In genomic region chr2:31172536-31172935, GRCm38 (mm10) we compare ENCODE assay signal across 12 mouse cellular contexts. TPM values are rescaled to one million over a fixed set of nuclear protein-coding genes. Genes with fewer than 3 reads are reported as not detected.
DNase-seq lines count a peak whose midpoint lies in the region; ATAC-seq and TF ChIP-seq lines count a peak whose summit lies in the region.
"Had no signal": no experiment of that assay in that cellular context is flagged by ENCODE, and none has a peak within 500 bp of the region (broad histone marks: within the 10 kb centered on the region; RNA-seq: fewer than 3 reads in every experiment).

No protein-coding gene starts in this region.

- 94% methylated on average over 5 of the region's 5 CpGs for WGBS in heart, embryonic 10.5 days
- 82% methylated on average over 5 of the region's 5 CpGs for WGBS in liver, adult 2 months
- WGBS in liver, embryonic 15.5 days (ENCODE audit: insufficient replicate concordance), result 78% methylated on average over 5 of the region's 5 CpGs
- 95% methylated on average over 5 of the region's 5 CpGs for WGBS in hindbrain, embryonic 13.5 days

- H3K27me3 ChIP-seq in heart, embryonic 10.5 days (ENCODE audit: insufficient read depth, poor library complexity, severe bottlenecking), result no peaks in the 10 kb centered on the region
- H3K27me3 ChIP-seq in liver, adult 2 months (ENCODE audit: control insufficient read depth, insufficient read depth, low read length), result no peaks in the 10 kb centered on the region
- no peaks in the 10 kb centered on the region for H3K27me3 ChIP-seq in ES-Bruce4 (ENCODE audit: control insufficient read depth, insufficient read depth, low read length, poor library complexity, severe bottlenecking)
- H3K27me3 ChIP-seq in liver, embryonic 15.5 days, result no peaks in the 10 kb centered on the region
- no peaks in the 10 kb centered on the region for H3K27me3 ChIP-seq in hindbrain, embryonic 13.5 days
- H3K27me3 ChIP-seq: neural tube, embryonic 15.5 days had no signal

- H3K4me2 ChIP-seq in liver, embryonic 15.5 days, result no peak overlapping the region
- no peak overlapping the region for H3K4me2 ChIP-seq in hindbrain, embryonic 13.5 days
- H3K4me2 ChIP-seq: neural tube, embryonic 15.5 days had no signal

- H3K36me3 ChIP-seq in heart, embryonic 10.5 days, result peaks cover 99% of the 10 kb centered on the region
- H3K36me3 ChIP-seq in liver, adult 2 months (ENCODE audit: control insufficient read depth, insufficient read depth, low read length), result peaks cover 50% of the 10 kb centered on the region
- peaks cover 21% of the 10 kb centered on the region for H3K36me3 ChIP-seq in ES-Bruce4 (ENCODE audit: control insufficient read depth, insufficient read depth, low read length, poor library complexity, severe bottlenecking)
- H3K36me3 ChIP-seq in liver, embryonic 15.5 days (replicated peaks), result peaks cover 96% of the 10 kb centered on the region
- H3K36me3 ChIP-seq in hindbrain, embryonic 13.5 days, result peaks cover 100% of the 10 kb centered on the region

- no peak for ATAC-seq in liver, embryonic 15.5 days (ENCODE audit: insufficient read depth)
- ATAC-seq in hindbrain, embryonic 13.5 days (ENCODE audit: low FRiP score), result no peak

- no peaks in the 10 kb centered on the region for H3K9me3 ChIP-seq in heart, embryonic 10.5 days
- no peaks in the 10 kb centered on the region for H3K9me3 ChIP-seq in ES-Bruce4 (replicated peaks; ENCODE audit: control insufficient read depth, insufficient read depth, low read length, poor library complexity, severe bottlenecking)
- H3K9me3 ChIP-seq in liver, embryonic 15.5 days (replicated peaks), result no peaks in the 10 kb centered on the region
- no peaks in the 10 kb centered on the region for H3K9me3 ChIP-seq in hindbrain, embryonic 13.5 days
- H3K9me3 ChIP-seq: neural tube, embryonic 15.5 days had no signal

- H3K4me1 ChIP-seq in heart, embryonic 10.5 days, result no peaks in the 10 kb centered on the region; the same call in 1 of the 2 replicates
- peaks cover 11% of the 10 kb centered on the region; the same call in 1 of the 2 replicates for H3K4me1 ChIP-seq in liver, adult 2 months (ENCODE audit: control insufficient read depth, insufficient read depth, low read length)
- peaks cover 7% of the 10 kb centered on the region for H3K4me1 ChIP-seq in ES-Bruce4 (ENCODE audit: control insufficient read depth, insufficient read depth, low read length)
- peaks cover 19% of the 10 kb centered on the region for H3K4me1 ChIP-seq in liver, embryonic 15.5 days (replicated peaks)
- H3K4me1 ChIP-seq in hindbrain, embryonic 13.5 days (replicated peaks), result no peaks in the 10 kb centered on the region
- H3K4me1 ChIP-seq: neural tube, embryonic 15.5 days had no signal

- TF ChIP-seq EP300 in ES-Bruce4 (IDR thresholded peaks at IDR 0.05; ENCODE audit: insufficient read depth, low read depth, low read length), result no peak

- no peak for TF ChIP-seq CTCF in liver, adult 2 months (IDR thresholded peaks at IDR 0.05; ENCODE audit: low read depth, low read length)
- TF ChIP-seq CTCF in ES-Bruce4 (IDR thresholded peaks at IDR 0.05; ENCODE audit: low read depth, low read length), result no peak

- TF ChIP-seq POLR2A in liver, adult 2 months (IDR thresholded peaks at IDR 0.05; ENCODE audit: extremely low read depth, insufficient read depth, low read length), result no peak
- TF ChIP-seq POLR2A in ES-Bruce4 (IDR thresholded peaks at IDR 0.05; ENCODE audit: insufficient read depth, low read length), result no peak

- no peaks in the 10 kb centered on the region for H3K79me2 ChIP-seq in liver, adult 2 months (ENCODE audit: control insufficient read depth, insufficient read depth, low read length)

- no peak overlapping the region for H3K9ac ChIP-seq in liver, adult 2 months (ENCODE audit: low read depth, low read length)
- H3K9ac ChIP-seq in ES-Bruce4 (ENCODE audit: low read depth, poor library complexity, severe bottlenecking), result no peak overlapping the region
- H3K9ac ChIP-seq in liver, embryonic 15.5 days, result no peak overlapping the region
- no peak overlapping the region for H3K9ac ChIP-seq in hindbrain, embryonic 13.5 days
- H3K9ac ChIP-seq: neural tube, embryonic 15.5 days had no signal

- no peak for DNase-seq in heart, embryonic 10.5 days (ENCODE audit: low spot score)
- DNase-seq in heart, postnatal 4 days, result no peak
- DNase-seq in liver, adult 2 months (ENCODE audit: extremely low read depth, low read depth, low spot score), result no peak
- DNase-seq in liver, result no peak
- no peak for DNase-seq in cerebellum, adult 11-12 months
- DNase-seq: adrenal gland, postnatal 14 days; cerebellum, adult 9-10 months; right cerebral cortex, postnatal 4 days had no signal

- H3K4me3 ChIP-seq in heart, embryonic 10.5 days, result no peak overlapping the region
- no peak overlapping the region for H3K4me3 ChIP-seq in liver, adult 2 months (ENCODE audit: insufficient read depth, low read depth, low read length)
- H3K4me3 ChIP-seq in ES-Bruce4 (ENCODE audit: low read depth, low read length), result no peak overlapping the region
- H3K4me3 ChIP-seq in liver, embryonic 15.5 days (replicated peaks), result no peak overlapping the region
- H3K4me3 ChIP-seq in hindbrain, embryonic 13.5 days, result no peak overlapping the region
- H3K4me3 ChIP-seq: neural tube, embryonic 15.5 days had no signal

- peak overlapping the region; percentile 67 for H3K27ac ChIP-seq in heart, embryonic 10.5 days
- peak overlapping the region; percentile 37; the same call in 1 of the 2 replicates for H3K27ac ChIP-seq in liver, adult 2 months (replicated peaks; ENCODE audit: insufficient read depth, low read depth, low read length)
- H3K27ac ChIP-seq in ES-Bruce4 (ENCODE audit: insufficient read depth, low read length), result peak overlapping the region; percentile 42
- H3K27ac ChIP-seq in liver, embryonic 15.5 days (replicated peaks), result peak overlapping the region; percentile 54; the same call in 1 of the 2 replicates
- H3K27ac ChIP-seq in hindbrain, embryonic 13.5 days, result no peak overlapping the region

RNA-seq across cellular contexts. Expression of gene Gpr107, which starts 20.4 kb away (rescaled TPM):
- polyA plus RNA-seq in heart, embryonic 10.5 days (2016; fragmentation: Nextera tagmentation; extraction: Ambion mirVana), result 35.9 and 37.4 TPM in 2 replicates
- 10 to 100 TPM; 41.6 to 43.0 TPM for total RNA-seq in heart, postnatal 4 days (2021)
- total RNA-seq in liver, adult 2 months (2014; rRNA removed), result 10.0 and 11.4 TPM in 2 replicates
- 6.8 and 8.3 TPM in 2 replicates for polyA plus RNA-seq in liver, adult 2 months (2012; rRNA removed)
- 71.9 and 72.5 TPM in 2 replicates for polyA plus RNA-seq in ES-Bruce4 (2011; ENCODE audit: insufficient read depth, insufficient read length, low read depth, missing spikeins)
- 10.4 and 11.5 TPM in 2 replicates for polyA plus RNA-seq in liver, embryonic 15.5 days (2015; fragmentation: Nextera tagmentation; extraction: Ambion mirVana)
- polyA plus RNA-seq in hindbrain, embryonic 13.5 days (2015; fragmentation: Nextera tagmentation; extraction: Ambion mirVana), result 38.1 and 38.2 TPM in 2 replicates

RNA-seq across cellular contexts. Expression of gene Fnbp1, which starts 30.7 kb away (rescaled TPM):
- polyA plus RNA-seq in heart, embryonic 10.5 days (2016; fragmentation: Nextera tagmentation; extraction: Ambion mirVana), result 17.7 and 21.6 TPM in 2 replicates
- total RNA-seq in heart, postnatal 4 days (2021), result 10 to 100 TPM; 52.9 to 59.1 TPM
- total RNA-seq in liver, adult 2 months (2014; rRNA removed), result 5.2 and 7.4 TPM in 2 replicates
- 5.9 and 8.6 TPM in 2 replicates for polyA plus RNA-seq in liver, adult 2 months (2012; rRNA removed)
- polyA plus RNA-seq in ES-Bruce4 (2011; ENCODE audit: insufficient read depth, insufficient read length, low read depth, missing spikeins), result 77.7 and 84.7 TPM in 2 replicates
- 5.1 and 6.1 TPM in 2 replicates for polyA plus RNA-seq in liver, embryonic 15.5 days (2015; fragmentation: Nextera tagmentation; extraction: Ambion mirVana)
- polyA plus RNA-seq in hindbrain, embryonic 13.5 days (2015; fragmentation: Nextera tagmentation; extraction: Ambion mirVana), result 20.7 and 21.9 TPM in 2 replicates
